Mouse (Mus musculus): ENCODE results near the gene Mfsd11.

GRCm38 (mm10) chr11:116807116-116807515, 45.1 kb upstream of the Mfsd11 start:
- no peak for TF ChIP-seq POLR2A (IDR thresholded peaks at IDR 0.05; ENCODE audit: low read depth, low read length)
- no peak for TF ChIP-seq CTCF (IDR thresholded peaks at IDR 0.05; ENCODE audit: borderline replicate concordance, insufficient read depth, low read length)

Measured in embryonic fibroblast, embryonic 13.5 days (primary cell).